Mouse (Mus musculus): Measurements from ENCODE around the gene Tuba3b. TPM values are rescaled to one million over a fixed set of nuclear protein-coding genes. Genes with fewer than 3 reads are reported as not detected.

Tuba3b gene
- total and polyA plus RNA-seq, 3 experiments: not detected

DNA sequence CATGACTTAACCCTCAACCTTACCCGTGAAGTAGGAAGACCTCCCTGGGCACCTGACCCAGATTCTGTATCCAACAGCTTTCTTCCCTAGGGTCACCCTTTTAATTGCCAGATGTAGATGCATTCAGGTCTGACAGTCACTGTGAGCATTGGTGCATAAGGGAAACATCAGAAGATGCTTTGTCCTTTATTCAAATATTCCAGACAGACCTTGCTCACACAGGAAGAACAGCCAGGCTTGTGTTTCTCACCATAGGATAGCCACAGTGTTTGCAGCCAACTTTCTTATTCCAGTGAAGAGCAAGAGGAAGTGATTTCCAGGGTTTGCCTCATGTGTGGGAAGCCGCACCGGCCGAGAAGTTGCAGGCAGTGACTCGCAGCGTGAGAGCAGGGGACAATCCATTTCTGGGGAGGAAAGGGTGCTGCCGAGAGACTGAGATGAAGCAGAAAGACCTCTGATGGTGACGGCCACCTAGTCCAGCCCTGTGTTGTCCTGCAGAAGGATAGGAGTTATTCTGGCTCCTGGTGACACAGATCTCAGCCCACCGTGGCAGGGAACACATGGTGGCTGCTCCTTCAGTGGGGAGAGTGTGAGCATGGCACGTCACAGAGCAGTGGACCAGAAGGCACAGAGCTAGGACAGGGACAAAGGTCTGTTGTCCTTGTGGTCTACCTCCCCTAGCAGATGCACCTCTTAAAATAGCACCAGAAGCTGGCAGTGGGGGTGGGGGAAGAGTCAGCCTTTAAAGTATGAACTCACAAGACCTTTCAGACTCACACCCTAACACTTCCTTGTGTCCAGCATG, 34.0 kb upstream of the Tuba3b start:
- Histone ChIP-seq H3K27ac (ENCODE audit: insufficient read depth, low read depth) (no peak overlapping the region), H3K9me3 (replicated peaks; ENCODE audit: low read length) (no peaks in the 10 kb centered on the region), H3K4me1 (ENCODE audit: control insufficient read depth in 1 of 2, insufficient read depth in 2 of 2) (peaks cover 10 to 28% of the 10 kb centered on the region in 2 experiments), H3K4me3 (replicated peaks in 1 of 3; ENCODE audit: low read depth in 2 of 3, low read length in 2 of 3, poor library complexity in 1 of 3) (no peak overlapping the region), H3K9ac (ENCODE audit: insufficient read depth, low read depth) (no peak overlapping the region), H3K27me3 (replicated peaks) (no peaks in the 10 kb centered on the region), H3K4me2 (ENCODE audit: insufficient read depth, low read depth, poor library complexity, severe bottlenecking) (no peak overlapping the region), H3K36me3 (replicated peaks in 1 of 2; ENCODE audit: control insufficient read depth in 1 of 2, insufficient read depth in 1 of 2, low read length in 1 of 2) (no peaks in the 10 kb centered on the region), H3K79me2 (replicated peaks; ENCODE audit: control insufficient read depth, extremely low read depth, insufficient read depth, poor library complexity, severe bottlenecking) (no peaks in the 10 kb centered on the region)
- in situ Hi-C loops (cut with MboI; ENCODE audit: low pct_ligation_motif_present, low pct_unique_long_range_greater_than_20kb, low sequenced_read_pairs): no loop called here
- DNase-seq (ENCODE audit: extremely low read depth): no peak
- dilution Hi-C loops (cut with MboI; ENCODE audit: extremely low pct_ligation_motif_present, extremely low pct_unique_long_range_greater_than_20kb, low sequenced_read_pairs): no loop called here
- TF ChIP-seq MAX (IDR thresholded peaks at IDR 0.05; ENCODE audit: low read length): no peak
- TF ChIP-seq ZC3H11A (IDR thresholded peaks at IDR 0.05; ENCODE audit: low read depth, low read length): no peak
- no peak for TF ChIP-seq MAZ (IDR thresholded peaks at IDR 0.05; ENCODE audit: low read depth, low read length)

DNA sequence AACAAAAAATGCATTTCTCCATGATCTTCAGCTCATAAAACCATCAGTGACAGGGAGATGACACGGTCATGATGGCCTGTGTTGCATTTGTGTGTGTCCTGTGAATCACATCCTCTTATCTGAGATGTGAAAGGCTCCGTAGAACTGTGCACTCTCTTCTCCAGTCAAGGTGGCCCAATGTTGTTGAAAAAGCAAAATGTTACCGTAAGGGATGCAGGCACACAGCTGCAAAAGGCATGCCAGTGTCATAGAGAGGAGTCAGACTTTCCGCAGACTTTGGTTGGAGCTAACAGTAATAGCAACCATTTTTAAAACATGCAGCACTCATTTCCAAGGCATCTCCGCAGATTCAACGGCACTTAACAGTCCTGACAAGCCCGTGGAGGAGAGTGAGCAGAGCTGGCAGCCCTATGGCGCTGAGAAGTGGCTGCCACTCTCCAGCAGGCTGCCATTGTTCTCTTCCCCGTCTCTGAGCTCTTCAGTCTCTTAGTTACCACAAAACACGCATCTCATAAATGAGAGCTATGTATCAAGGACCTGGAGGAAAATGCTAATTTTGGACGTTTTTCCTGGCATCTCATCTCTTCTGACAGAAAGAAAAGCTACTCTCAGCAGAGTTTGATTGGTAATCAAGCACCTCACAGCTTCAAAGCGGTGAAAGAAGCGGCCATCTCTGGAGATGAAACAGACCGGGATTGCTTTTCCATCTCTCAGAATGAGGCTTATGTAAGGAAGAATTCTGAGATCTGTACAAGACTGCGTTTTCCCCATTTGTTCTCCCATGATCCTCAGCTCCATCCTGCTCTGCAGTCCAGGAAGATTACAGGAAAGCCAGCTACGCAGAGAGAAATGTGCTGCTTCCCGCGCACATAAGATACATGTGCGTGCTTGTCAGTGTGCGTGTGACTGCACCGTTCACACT, 30.2 kb upstream of the Tuba3b start:
- H3K4me3 ChIP-seq (replicated peaks in 1 of 3; ENCODE audit: low read depth in 2 of 3, low read length in 2 of 3, poor library complexity in 1 of 3): no peak overlapping the region
- no peak overlapping the region for H3K9ac ChIP-seq (ENCODE audit: insufficient read depth, low read depth)
- H3K79me2 ChIP-seq (replicated peaks; ENCODE audit: control insufficient read depth, extremely low read depth, insufficient read depth, poor library complexity, severe bottlenecking): no peaks in the 10 kb centered on the region
- H3K4me2 ChIP-seq (ENCODE audit: insufficient read depth, low read depth, poor library complexity, severe bottlenecking): no peak overlapping the region
- H3K9me3 ChIP-seq (replicated peaks; ENCODE audit: low read length): no peaks in the 10 kb centered on the region
- H3K36me3 ChIP-seq (replicated peaks in 1 of 2; ENCODE audit: control insufficient read depth in 1 of 2, insufficient read depth in 1 of 2, low read length in 1 of 2): no peaks in the 10 kb centered on the region
- H3K27ac ChIP-seq (ENCODE audit: insufficient read depth, low read depth): no peak overlapping the region
- no peak for DNase-seq (ENCODE audit: extremely low read depth)
- in situ Hi-C loops (cut with MboI; ENCODE audit: low pct_ligation_motif_present, low pct_unique_long_range_greater_than_20kb, low sequenced_read_pairs) (no loop called here), dilution Hi-C loops (cut with MboI; ENCODE audit: extremely low pct_ligation_motif_present, extremely low pct_unique_long_range_greater_than_20kb, low sequenced_read_pairs) (no loop called here)
- peaks cover 4 to 12% of the 10 kb centered on the region in 2 experiments for H3K4me1 ChIP-seq (ENCODE audit: control insufficient read depth in 1 of 2, insufficient read depth in 2 of 2)
- no peaks in the 10 kb centered on the region for H3K27me3 ChIP-seq (replicated peaks)
- TF ChIP-seq CTCF (conservative IDR thresholded peaks at IDR 0.05 in 1 of 2, IDR thresholded peaks at IDR 0.05 in 1 of 2; ENCODE audit: low read depth in 2 of 2, low read length in 2 of 2): no peak
- no peak for TF ChIP-seq SIN3A (IDR thresholded peaks at IDR 0.05; ENCODE audit: low read length)
- TF ChIP-seq BHLHE40 (IDR thresholded peaks at IDR 0.05; ENCODE audit: low read depth, low read length): no peak
- no peak for TF ChIP-seq POLR2AphosphoS2 (IDR thresholded peaks at IDR 0.05; ENCODE audit: low read depth, low read length)
- no peak for TF ChIP-seq ELF1 (IDR thresholded peaks at IDR 0.05; ENCODE audit: low read depth, low read length)
- TF ChIP-seq POLR2A (IDR thresholded peaks at IDR 0.05; ENCODE audit: low read depth, low read length): no peak
- no peak for TF ChIP-seq CHD1 (IDR thresholded peaks at IDR 0.05; ENCODE audit: low read depth, low read length)
- TF ChIP-seq GABPA (IDR thresholded peaks at IDR 0.05; ENCODE audit: insufficient replicate concordance, low read depth, low read length): no peak
- TF ChIP-seq E2F4 (IDR thresholded peaks at IDR 0.05; ENCODE audit: insufficient replicate concordance, low read depth, low read length): no peak
- no peak for TF ChIP-seq ZC3H11A (IDR thresholded peaks at IDR 0.05; ENCODE audit: low read depth, low read length)
- TF ChIP-seq MEF2A (IDR thresholded peaks at IDR 0.05; ENCODE audit: borderline replicate concordance, low read depth, low read length): no peak
- TF ChIP-seq NELFE (IDR thresholded peaks at IDR 0.05; ENCODE audit: low read depth, low read length): no peak
- no peak for TF ChIP-seq MXI1 (IDR thresholded peaks at IDR 0.05; ENCODE audit: low read depth, low read length)
- TF ChIP-seq MAFK (IDR thresholded peaks at IDR 0.05; ENCODE audit: insufficient replicate concordance, low read length): no peak
- TF ChIP-seq ZMIZ1 (IDR thresholded peaks at IDR 0.05; ENCODE audit: low read depth, low read length): no peak
- no peak for TF ChIP-seq KAT2A (IDR thresholded peaks at IDR 0.05; ENCODE audit: insufficient replicate concordance, low read length)
- TF ChIP-seq TCF12 (IDR thresholded peaks at IDR 0.05; ENCODE audit: low read depth, low read length): no peak
- TF ChIP-seq USF1 (IDR thresholded peaks at IDR 0.05; ENCODE audit: low read depth, low read length): no peak
- TF ChIP-seq MYC (IDR thresholded peaks at IDR 0.05; ENCODE audit: low read depth, low read length): no peak
- no peak for TF ChIP-seq JUN (IDR thresholded peaks at IDR 0.05; ENCODE audit: insufficient read depth, low read depth, low read length)
